Mouse (Mus musculus) embryonic facial prominence, embryonic 10.5 days (tissue): Measurements from ENCODE around the gene Cenps. TPM values are rescaled to one million over a fixed set of nuclear protein-coding genes. Genes with fewer than 3 reads are reported as not detected.

Experiments
- DNase-seq: peaks from one replicate; pipeline ENCODE4 v3.0.0-alpha.2; 2017; ENCODE audit warnings: low spot score
- H3K27ac ChIP-seq: fragments of 300-500 bp; sonication (generic); replicated peaks from 2 replicates; pipeline ENCODE4 v1.5.1; 2016; ENCODE audit warnings: mild to moderate bottlenecking
- H3K27me3 ChIP-seq: fragments of 300-500 bp; sonication (generic); replicated peaks from 2 replicates; pipeline ENCODE4 v1.6.1; 2016; ENCODE audit warnings: low read depth, mild to moderate bottlenecking; ENCODE audit not compliant: poor library complexity, severe bottlenecking
- H3K36me3 ChIP-seq: fragments of 300-500 bp; sonication (generic); replicated peaks from 2 replicates; pipeline ENCODE4 v1.6.1; 2016; ENCODE audit warnings: mild to moderate bottlenecking, moderate library complexity
- H3K4me1 ChIP-seq: fragments of 300-500 bp; sonication (generic); 2 replicates; pipeline ENCODE4 v1.6.1; 2016
- H3K4me3 ChIP-seq: fragments of 300-500 bp; sonication (generic); 2 replicates; pipeline ENCODE4 v1.5.1; 2016; ENCODE audit warnings: mild to moderate bottlenecking, moderate library complexity
- H3K9me3 ChIP-seq: fragments of 300-500 bp; sonication (generic); 2 replicates; pipeline ENCODE4 v1.6.1; 2016; ENCODE audit warnings: mild to moderate bottlenecking
- WGBS: fragments of 180-500 bp; shearing (Covaris S2); methylation state at CpG from one replicate; pipeline ENCODE4 v1.1.7; 2016; 5-methylcytosine and 5-hydroxymethylcytosine counted together
- polyA plus RNA-seq: library from polyadenylated mRNA; unstranded; fragments of >200 nt; fragmentation: Nextera tagmentation; extraction: Ambion mirVana; gene quantifications from 2 replicates; pipeline ENCODE4 v1.2.1, GENCODE M21; 2016

Gene Cenps
- polyA plus RNA-seq, 1 experiment from 2014 or later: 62.7 TPM

GRCm38 (mm10) chr4:149098571-149098970, 38.9 kb downstream of the Cenps start:
- no peak for DNase-seq
- H3K36me3 ChIP-seq: peaks cover 13% of the 10 kb centered on the region
- H3K27me3 ChIP-seq: no peaks in the 10 kb centered on the region
- 24% methylated on average over 11 of the region's 11 CpGs for WGBS
- H3K9me3 ChIP-seq: no peaks in the 10 kb centered on the region
- H3K4me3 ChIP-seq: peak overlapping the region; percentile 100
- peak overlapping the region; percentile 94 for H3K27ac ChIP-seq
- peaks cover 17% of the 10 kb centered on the region for H3K4me1 ChIP-seq

GRCm38 (mm10) chr4:149097956-149098355, 39.5 kb downstream of the Cenps start:
- peaks cover 19% of the 10 kb centered on the region for H3K36me3 ChIP-seq
- H3K27ac ChIP-seq: no peak overlapping the region
- DNase-seq: no peak
- no peaks in the 10 kb centered on the region; the same call in 1 of the 2 replicates for H3K9me3 ChIP-seq
- WGBS: 82% methylated on average over 3 of the region's 3 CpGs
- H3K4me3 ChIP-seq: peak overlapping the region; percentile 100
- H3K27me3 ChIP-seq: no peaks in the 10 kb centered on the region
- peaks cover 17% of the 10 kb centered on the region for H3K4me1 ChIP-seq

GRCm38 (mm10) chr4:149091364-149091763, 46.1 kb downstream of the Cenps start:
- no peaks in the 10 kb centered on the region; the same call in 1 of the 2 replicates for H3K9me3 ChIP-seq
- peaks cover 37% of the 10 kb centered on the region for H3K36me3 ChIP-seq
- DNase-seq: no peak
- WGBS: 90% methylated on average over 8 of the region's 8 CpGs
- no peak overlapping the region for H3K4me3 ChIP-seq
- H3K27ac ChIP-seq: no peak overlapping the region
- no peaks in the 10 kb centered on the region for H3K27me3 ChIP-seq
- 0 out of 2 replicates have a peak, but pooled peaks cover 7% of the 10 kb centered on the region for H3K4me1 ChIP-seq

- Histone ChIP-seq H3K27me3 (no peaks in the 10 kb centered on the region), H3K4me1 (0 out of 2 replicates have a peak, but pooled peaks cover 5% of the 10 kb centered on the region), H3K36me3 (peaks cover 8% of the 10 kb centered on the region), H3K27ac (no peak overlapping the region), H3K4me3 (no peak overlapping the region), H3K9me3 (no peaks in the 10 kb centered on the region)
- DNase-seq: no peak
- WGBS: 82% methylated on average over 5 of the region's 5 CpGs
Measured at GRCm38 (mm10) chr4:149085381-149085780, 52.0 kb downstream of the Cenps start.

- Histone ChIP-seq H3K36me3 (peaks cover 8% of the 10 kb centered on the region), H3K27ac (no peak overlapping the region), H3K4me3 (no peak overlapping the region), H3K9me3 (no peaks in the 10 kb centered on the region), H3K4me1 (peaks cover 15% of the 10 kb centered on the region), H3K27me3 (no peaks in the 10 kb centered on the region)
- DNase-seq: no peak
- WGBS: 88% methylated on average over 17 of the region's 17 CpGs
Measured at GRCm38 (mm10) chr4:149081528-149081927, 55.9 kb downstream of the Cenps start.

- WGBS: 91% methylated on average over 8 of the region's 8 CpGs
- no peak overlapping the region for H3K4me3 ChIP-seq
Measured at GRCm38 (mm10) chr4:149080111-149080510, 57.3 kb downstream of the Cenps start.

GRCm38 (mm10) chr4:149079629-149080028, 57.8 kb downstream of the Cenps start:
- Histone ChIP-seq H3K36me3 (peaks cover 19% of the 10 kb centered on the region), H3K27ac (no peak overlapping the region), H3K9me3 (no peaks in the 10 kb centered on the region), H3K4me3 (no peak overlapping the region), H3K4me1 (peaks cover 25% of the 10 kb centered on the region), H3K27me3 (no peaks in the 10 kb centered on the region)
- WGBS: 89% methylated on average over 6 of the region's 6 CpGs
- no peak for DNase-seq

More at GRCm38 (mm10) chr4:149080111-149080510, 57.3 kb downstream of the Cenps start:
- Histone ChIP-seq H3K9me3 (no peaks in the 10 kb centered on the region), H3K27me3 (no peaks in the 10 kb centered on the region), H3K4me1 (peaks cover 25% of the 10 kb centered on the region), H3K36me3 (peaks cover 15% of the 10 kb centered on the region), H3K27ac (no peak overlapping the region)
- DNase-seq: no peak

- 58% methylated on average over 4 of the region's 4 CpGs for WGBS
- H3K4me1 ChIP-seq: peaks cover 28% of the 10 kb centered on the region
- H3K4me3 ChIP-seq: no peak overlapping the region
- DNase-seq: no peak
- peaks cover 26% of the 10 kb centered on the region for H3K36me3 ChIP-seq
- H3K9me3 ChIP-seq: no peaks in the 10 kb centered on the region
- H3K27ac ChIP-seq: no peak overlapping the region
- H3K27me3 ChIP-seq: no peaks in the 10 kb centered on the region
Measured at GRCm38 (mm10) chr4:149078261-149078660, 59.2 kb downstream of the Cenps start.

Other genes with a start within 250 kb of the Cenps start
- 59.0 and 60.7 TPM in 2 replicates for gene Pex14, start 37.8 kb downstream of the Cenps start, polyA plus RNA-seq
- gene Dffa, start 33.5 kb downstream of the Cenps start, polyA plus RNA-seq: 34.2 and 36.9 TPM in 2 replicates
- gene Cort, start 10.9 kb downstream of the Cenps start, polyA plus RNA-seq: 0.54 TPM in 1 of 2 replicates, not detected in the other
- gene Pgd, start 29.1 kb upstream of the Cenps start, polyA plus RNA-seq: 153 and 164 TPM in 2 replicates
- 49.4 and 51.3 TPM in 2 replicates for gene Kif1b, start 170.1 kb upstream of the Cenps start, polyA plus RNA-seq